Mouse (Mus musculus): ENCODE results near the gene Bax.
"Not testable (repeated sequence)": the region's sequence is repeated elsewhere in the genome, so short reads cannot be mapped to it uniquely, and the experiment has no call there.

Gene Bax

GRCm38 (mm10) chr7:45481374-45481927 lies 14.8 kb upstream of the Bax start, which contains the start of gene Tulp2:
Tulp2 (plus strand) TSS chr7:45481877.
- DNase-seq (ENCODE audit: extremely low spot score): no peak

- DNase-seq (ENCODE audit: extremely low spot score): not testable (repeated sequence)
Measured at GRCm38 (mm10) chr7:45480310-45480709, 13.6 kb upstream of the Bax start.

GRCm38 (mm10) chr7:45478774-45479173 lies 12.1 kb upstream of the Bax start:
- DNase-seq (ENCODE audit: extremely low spot score): no peak

- no peak for DNase-seq (ENCODE audit: extremely low spot score)
Measured at GRCm38 (mm10) chr7:45477003-45477402, 10.3 kb upstream of the Bax start.

- no peak for DNase-seq (ENCODE audit: extremely low spot score)
Measured at GRCm38 (mm10) chr7:45476453-45476852, 9.8 kb upstream of the Bax start.

- no peak for DNase-seq (ENCODE audit: extremely low spot score)
Measured at GRCm38 (mm10) chr7:45475291-45475969, 8.7 kb upstream of the Bax start.

- DNase-seq (ENCODE audit: extremely low spot score): peak; percentile 64
Measured at GRCm38 (mm10) chr7:45470869-45471268, 4.2 kb upstream of the Bax start.

- DNase-seq (ENCODE audit: extremely low spot score): no peak
Measured at GRCm38 (mm10) chr7:45467090-45467670, 482 bp upstream of the Bax start.

- DNase-seq (ENCODE audit: extremely low spot score): no peak
Measured at GRCm38 (mm10) chr7:45465549-45465948, 1.1 kb downstream of the Bax start.

GRCm38 (mm10) chr7:45465112-45465511 lies 1.6 kb downstream of the Bax start:
- no peak for DNase-seq (ENCODE audit: extremely low spot score)

GRCm38 (mm10) chr7:45463987-45464778 lies 2.5 kb downstream of the Bax start:
- DNase-seq (ENCODE audit: extremely low spot score): no peak

- DNase-seq (ENCODE audit: extremely low spot score): not testable (repeated sequence)
Measured at GRCm38 (mm10) chr7:45462868-45463267, 3.8 kb downstream of the Bax start.

- DNase-seq (ENCODE audit: extremely low spot score): no peak
Measured at GRCm38 (mm10) chr7:45462325-45462724, 4.4 kb downstream of the Bax start.

GRCm38 (mm10) chr7:45461781-45462180 lies 4.9 kb downstream of the Bax start:
- DNase-seq (ENCODE audit: extremely low spot score): no peak

- DNase-seq (ENCODE audit: extremely low spot score): no peak
Measured at GRCm38 (mm10) chr7:45461326-45461725, 5.4 kb downstream of the Bax start.

GRCm38 (mm10) chr7:45460860-45461314 lies 5.8 kb downstream of the Bax start:
- DNase-seq (ENCODE audit: extremely low spot score): peak; percentile 64

- no peak for DNase-seq (ENCODE audit: extremely low spot score)
Measured at GRCm38 (mm10) chr7:45460377-45460776, 6.3 kb downstream of the Bax start.

GRCm38 (mm10) chr7:45459564-45460140 lies 7.0 kb downstream of the Bax start, which contains the start of gene Ftl1:
Ftl1 (minus strand) TSS chr7:45459884.
- peak; percentile 96 for DNase-seq (ENCODE audit: extremely low spot score)

GRCm38 (mm10) chr7:45458748-45459563 lies 7.7 kb downstream of the Bax start:
- peak; percentile 88 for DNase-seq (ENCODE audit: extremely low spot score)

GRCm38 (mm10) chr7:45457204-45458060 lies 9.3 kb downstream of the Bax start:
- DNase-seq (ENCODE audit: extremely low spot score): peak; percentile 40

Data from embryo, embryonic 9.5 days (tissue).